16 mouse cellular contexts compared by ENCODE assay signal in the genomic region with DNA sequence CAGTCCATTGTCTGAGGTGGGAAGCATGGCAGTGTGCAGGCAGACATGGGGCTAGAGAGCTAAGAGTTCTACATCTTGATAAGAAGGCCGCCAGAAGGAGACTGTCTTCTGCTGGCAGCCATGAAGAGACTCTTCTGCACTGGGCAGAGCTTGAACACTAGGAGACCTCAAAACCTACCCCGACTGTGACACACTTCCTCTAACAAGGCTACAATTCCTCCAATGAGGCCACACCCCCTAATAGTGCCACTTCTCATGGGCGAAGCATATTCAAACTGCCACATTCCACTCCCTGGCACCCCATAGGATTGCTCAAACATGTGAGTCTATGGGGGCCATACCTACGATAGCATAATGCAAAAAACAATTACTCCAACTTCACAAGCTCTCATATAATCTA.
"Had no signal": no experiment of that assay in that cellular context is flagged by ENCODE, and none has a peak within 500 bp of the region (broad histone marks: within the 10 kb centered on the region; RNA-seq: fewer than 3 reads in every experiment).

No protein-coding gene starts in this region.

- ATAC-seq: liver, postnatal 0 days had no signal

- H3K36me3 ChIP-seq: limb, embryonic 12.5 days; liver, embryonic 13.5 days; lung, embryonic 15.5 days; midbrain, embryonic 10.5 days; neural tube, embryonic 15.5 days had no signal

- H3K4me2 ChIP-seq: limb, embryonic 12.5 days; liver, embryonic 13.5 days; lung, embryonic 15.5 days; neural tube, embryonic 15.5 days had no signal

- H3K4me1 ChIP-seq: limb, embryonic 12.5 days; lung, embryonic 15.5 days; midbrain, embryonic 10.5 days; neural tube, embryonic 15.5 days had no signal

- DNase-seq: kidney, adult 8-10 months; kidney, postnatal 36 days; layer of hippocampus, adult 9-11 months; layer of hippocampus, postnatal 36 days; liver, embryonic 13.5 days; liver, postnatal 0 days; lung, postnatal 14 days; right cerebral cortex, adult 18-20 months; right cerebral cortex, postnatal 25 days; thymus, postnatal 14 days had no signal

- H3K9ac ChIP-seq: limb, embryonic 12.5 days; liver, embryonic 13.5 days; liver, postnatal 0 days; lung, embryonic 15.5 days; neural tube, embryonic 15.5 days had no signal

- H3K4me3 ChIP-seq: limb, embryonic 12.5 days; liver, embryonic 13.5 days; lung, embryonic 15.5 days; midbrain, embryonic 10.5 days; myocyte; neural tube, embryonic 15.5 days had no signal

- H3K27ac ChIP-seq: limb, embryonic 12.5 days; liver, embryonic 13.5 days; lung, embryonic 15.5 days; midbrain, embryonic 10.5 days; neural tube, embryonic 15.5 days; stomach, postnatal 0 days had no signal

- H3K27me3 ChIP-seq: limb, embryonic 12.5 days; liver, embryonic 13.5 days; lung, embryonic 15.5 days; neural tube, embryonic 15.5 days had no signal

- H3K9me3 ChIP-seq: limb, embryonic 12.5 days; liver, embryonic 13.5 days; lung, embryonic 15.5 days; midbrain, embryonic 10.5 days; neural tube, embryonic 15.5 days had no signal
